ENCODE assay signal across 9 mouse cellular contexts in the genomic region with DNA sequence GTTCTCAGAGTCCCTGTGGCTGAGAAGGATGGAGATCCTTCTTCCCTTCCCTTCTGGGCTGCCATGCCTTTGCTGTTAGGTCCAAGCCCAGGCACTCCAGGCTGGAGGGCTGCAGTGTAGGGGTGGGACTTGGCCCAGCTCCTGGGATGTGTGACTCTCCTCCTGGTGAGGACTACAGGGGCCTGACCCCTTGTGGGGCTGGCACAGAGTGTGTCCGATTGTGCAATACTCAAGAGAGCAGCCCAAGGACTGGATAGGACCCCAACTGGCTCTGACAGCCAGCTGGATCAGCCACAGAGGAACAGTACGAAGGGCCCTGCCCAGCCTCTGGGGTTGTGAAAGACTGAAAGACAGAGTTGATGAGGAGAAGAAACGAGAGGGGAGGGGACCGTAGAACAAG. TPM values are rescaled to one million over a fixed set of nuclear protein-coding genes. Genes with fewer than 3 reads are reported as not detected.
DNase-seq lines count a peak whose midpoint lies in the region; ATAC-seq and TF ChIP-seq lines count a peak whose summit lies in the region.
"Had no signal": no experiment of that assay in that cellular context is flagged by ENCODE, and none has a peak within 500 bp of the region (broad histone marks: within the 10 kb centered on the region; RNA-seq: fewer than 3 reads in every experiment).

No protein-coding gene starts in this region.

- H3K9ac ChIP-seq in midbrain, postnatal 0 days (replicated peaks; ENCODE audit: low read length, poor library complexity, severe bottlenecking), result no peak overlapping the region
- H3K9ac ChIP-seq in midbrain, embryonic 13.5 days (replicated peaks), result no peak overlapping the region
- H3K9ac ChIP-seq: neural tube, embryonic 13.5 days had no signal

- no peaks in the 10 kb centered on the region for H3K36me3 ChIP-seq in midbrain, postnatal 0 days (ENCODE audit: insufficient read depth, low read length)
- H3K36me3 ChIP-seq in midbrain, embryonic 13.5 days, result no peaks in the 10 kb centered on the region
- H3K36me3 ChIP-seq: neural tube, embryonic 13.5 days had no signal

- no peaks in the 10 kb centered on the region for H3K9me3 ChIP-seq in midbrain, postnatal 0 days (ENCODE audit: low read length)
- no peaks in the 10 kb centered on the region for H3K9me3 ChIP-seq in midbrain, embryonic 13.5 days
- H3K9me3 ChIP-seq: neural tube, embryonic 13.5 days had no signal

- TF ChIP-seq CTCF in midbrain, postnatal 0 days (IDR thresholded peaks at IDR 0.05), result no peak

- H3K4me1 ChIP-seq in midbrain, postnatal 0 days (ENCODE audit: insufficient read depth, low read length), result no peaks in the 10 kb centered on the region
- H3K4me1 ChIP-seq in midbrain, embryonic 13.5 days (replicated peaks), result peaks cover 11% of the 10 kb centered on the region

- ATAC-seq in midbrain, postnatal 0 days (ENCODE audit: low FRiP score), result no peak
- no peak; the same call in 1 of the 2 replicates for ATAC-seq in midbrain, embryonic 13.5 days

- DNase-seq in midbrain, postnatal 0 days (ENCODE audit: low spot score), result peak; percentile 17
- DNase-seq in heart, adult 8-10 months (ENCODE audit: low spot score), result peak; percentile 81
- DNase-seq in lung, adult 18-20 months, result peak; percentile 92 to 95
- DNase-seq in urinary bladder, postnatal 4 days (ENCODE audit: low spot score in 2 of 2), result peak; percentile 66 to 67
- DNase-seq in left cerebral cortex, postnatal 36 days (ENCODE audit: low spot score in 2 of 2), result no peak
- DNase-seq in retina, postnatal 1 day, result no peak
- DNase-seq in left cerebral cortex, adult 8-10 months (ENCODE audit: low spot score in 2 of 2), result no peak

- no peak overlapping the region for H3K4me3 ChIP-seq in midbrain, postnatal 0 days (ENCODE audit: low read depth, low read length)
- no peak overlapping the region for H3K4me3 ChIP-seq in midbrain, embryonic 13.5 days (replicated peaks)
- H3K4me3 ChIP-seq: neural tube, embryonic 13.5 days had no signal

- 19% methylated on average over 4 of the region's 4 CpGs for WGBS in midbrain, postnatal 0 days
- 9% methylated on average over 4 of the region's 4 CpGs for WGBS in midbrain, embryonic 13.5 days

- H3K27ac ChIP-seq in midbrain, postnatal 0 days (ENCODE audit: low read depth, low read length), result no peak overlapping the region
- H3K27ac ChIP-seq in midbrain, embryonic 13.5 days, result no peak overlapping the region
- H3K27ac ChIP-seq: neural tube, embryonic 13.5 days had no signal

- no peak overlapping the region for H3K4me2 ChIP-seq in midbrain, postnatal 0 days (ENCODE audit: low read depth, low read length, poor library complexity, severe bottlenecking)
- no peak overlapping the region for H3K4me2 ChIP-seq in midbrain, embryonic 13.5 days (replicated peaks)

- H3K27me3 ChIP-seq in midbrain, postnatal 0 days (ENCODE audit: insufficient read depth, low read length), result peaks cover 52% of the 10 kb centered on the region
- peaks cover 69% of the 10 kb centered on the region for H3K27me3 ChIP-seq in midbrain, embryonic 13.5 days

- intact Hi-C loops in left cerebral cortex, postnatal 36 days (cut with DNase I), result no loop called here

RNA-seq across cellular contexts. Expression of a gene that starts 1.5 kb away (rescaled TPM):
- 0.14 and 0.88 TPM in 2 replicates for total RNA-seq in midbrain, postnatal 0 days (2014; rRNA removed)
- polyA plus RNA-seq in midbrain, postnatal 0 days (2015; fragmentation: Nextera tagmentation; extraction: Ambion mirVana), result 0.09 and 0.10 TPM in 2 replicates
- 0.12 and 0.13 TPM in 2 replicates for polyA plus RNA-seq in midbrain, embryonic 13.5 days (2015; fragmentation: Nextera tagmentation; extraction: Ambion mirVana)
- 10 to 100 TPM in 1 of 4 experiments, 1 to 10 TPM in 3; 6.3 to 10.6 (median 8.1) TPM for total RNA-seq in heart, adult 8-10 months (2022)
- under 1 TPM; 0.44 to 0.66 TPM for total RNA-seq in left cerebral cortex, postnatal 36 days (2021)
- total RNA-seq in left cerebral cortex, adult 8-10 months (2022), result 1 to 10 TPM; 1.7 to 3.0 (median 1.9) TPM

RNA-seq across cellular contexts. Expression of a gene that starts 16.1 kb away (rescaled TPM):
- 0.76 and 1.6 TPM in 2 replicates for total RNA-seq in midbrain, postnatal 0 days (2014; rRNA removed)
- polyA plus RNA-seq in midbrain, postnatal 0 days (2015; fragmentation: Nextera tagmentation; extraction: Ambion mirVana), result 0.09 and 0.14 TPM in 2 replicates
- 0.98 and 1.1 TPM in 2 replicates for polyA plus RNA-seq in midbrain, embryonic 13.5 days (2015; fragmentation: Nextera tagmentation; extraction: Ambion mirVana)
- 1 to 10 TPM in 1 of 4 experiments, under 1 TPM in 3; 0.57 to 1.0 (median 0.78) TPM for total RNA-seq in heart, adult 8-10 months (2022)
- total RNA-seq in left cerebral cortex, postnatal 36 days (2021), result 1 to 10 TPM; 5.6 to 6.3 TPM
- 10 to 100 TPM in 1 of 4 experiments, 1 to 10 TPM in 3; 8.5 to 11.0 (median 8.9) TPM for total RNA-seq in left cerebral cortex, adult 8-10 months (2022)

Comparison
In these comparisons a context has a peak if more than half of its experiments do, and no peak if none do; other contexts are left out.
1. DNase-seq: peak in midbrain, postnatal 0 days (single experiment), heart, adult 8-10 months (single experiment), lung, adult 18-20 months (2 of 2) and urinary bladder, postnatal 4 days (2 of 2); none in left cerebral cortex, postnatal 36 days (0 of 2), retina, postnatal 1 day (single experiment) and left cerebral cortex, adult 8-10 months (0 of 2).